Mouse (Mus musculus) heart, adult 18-20 months (tissue): ENCODE results near the gene Arhgef6. TPM values are rescaled to one million over a fixed set of nuclear protein-coding genes. Genes with fewer than 3 reads are reported as not detected.

Source experiments
- DNase-seq, 2 experiments: peaks; one replicate each; pipeline ENCODE4 v3.0.0; 2021 to 2022; ENCODE audit warnings: mixed read lengths in 1 of 2
- long read RNA-seq, 2 experiments: library from polyadenylated mRNA; stranded (forward); transcript quantifications; one replicate each; pipeline ENCODE4 v2.0.0; 2021
- total RNA-seq, 2 experiments: library from RNA; stranded (reverse); gene quantifications; 2 replicates each; pipeline ENCODE4 v1.2.3; 2021

Arhgef6 gene
- total RNA-seq, result 10 to 100 TPM; 52.4 to 63.8 TPM
- long read RNA-seq, experiment 1, partial matches to known transcripts, result 1 of 8 reads
- long read RNA-seq, experiment 1, other reads (novel, unspliced or antisense), result 7 of 8 reads
- long read RNA-seq, experiment 2, partial matches to known transcripts, result 0 of 4 reads
- long read RNA-seq, experiment 2, other reads (novel, unspliced or antisense), result 4 of 4 reads

DNA sequence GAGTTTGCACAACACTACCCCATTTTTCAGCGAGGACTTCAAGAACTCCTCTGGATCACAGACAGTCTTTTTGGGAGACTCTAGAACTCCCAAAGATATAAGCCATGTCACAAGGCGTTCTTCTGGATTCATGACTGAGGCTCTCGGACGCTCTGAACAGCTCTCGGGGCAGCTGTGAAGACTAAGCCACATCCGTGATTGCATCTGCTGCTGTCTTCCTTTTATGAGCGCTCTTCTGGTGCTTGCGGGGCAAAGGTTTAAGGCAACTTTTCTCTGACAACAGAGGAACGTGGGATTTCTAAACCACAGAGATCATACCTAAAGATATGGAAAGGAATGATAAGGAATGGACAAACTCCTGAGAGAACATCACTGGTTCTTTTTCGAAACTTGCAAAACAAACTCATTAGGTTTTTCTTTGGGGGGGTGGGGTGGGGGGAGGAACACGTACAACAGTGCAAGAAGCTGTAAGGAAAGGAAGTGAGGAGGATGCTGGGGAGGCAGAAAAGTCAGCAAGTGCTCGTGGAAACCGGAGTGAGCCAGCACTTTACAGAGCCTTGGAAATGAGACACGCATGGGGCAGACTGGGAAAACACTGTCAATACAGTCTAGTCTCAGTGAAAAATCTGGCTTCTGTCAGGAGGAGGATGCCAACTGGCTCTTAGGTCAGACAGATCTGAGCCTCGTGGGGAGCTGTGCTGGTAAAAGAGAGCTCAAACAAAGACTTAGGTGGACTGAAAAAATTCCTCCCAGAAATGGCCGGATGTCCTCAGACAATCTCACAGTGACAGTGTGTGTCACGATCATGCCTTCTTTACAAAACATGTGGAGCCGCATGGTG, at the start of gene Arhgef6:
Gene Arhgef6, minus strand, starts transcription at position 359 of the 841 bp plus-strand sequence.
- peak; percentile 31 to 51 for DNase-seq

DNA sequence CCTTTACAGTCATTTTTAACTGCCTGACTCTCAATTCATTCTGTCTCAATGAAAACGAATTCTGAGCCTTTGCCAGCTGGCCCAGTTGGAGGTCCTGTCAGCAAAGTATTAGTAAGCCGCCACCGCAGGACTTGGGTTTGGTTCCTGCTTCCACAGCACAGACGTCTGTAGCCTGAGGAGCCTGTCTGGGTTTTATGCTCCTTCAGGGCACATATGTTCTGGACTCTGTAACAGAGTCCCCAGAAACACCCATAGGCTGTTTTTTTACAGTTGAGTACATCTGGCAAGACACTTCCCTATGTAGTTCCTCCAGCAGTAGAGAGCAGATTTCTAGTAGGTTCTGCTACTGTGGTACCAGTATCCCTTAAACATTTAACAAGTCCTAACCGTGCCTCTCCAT, 42.4 kb upstream of the Arhgef6 start:
- DNase-seq, result no peak

DNA sequence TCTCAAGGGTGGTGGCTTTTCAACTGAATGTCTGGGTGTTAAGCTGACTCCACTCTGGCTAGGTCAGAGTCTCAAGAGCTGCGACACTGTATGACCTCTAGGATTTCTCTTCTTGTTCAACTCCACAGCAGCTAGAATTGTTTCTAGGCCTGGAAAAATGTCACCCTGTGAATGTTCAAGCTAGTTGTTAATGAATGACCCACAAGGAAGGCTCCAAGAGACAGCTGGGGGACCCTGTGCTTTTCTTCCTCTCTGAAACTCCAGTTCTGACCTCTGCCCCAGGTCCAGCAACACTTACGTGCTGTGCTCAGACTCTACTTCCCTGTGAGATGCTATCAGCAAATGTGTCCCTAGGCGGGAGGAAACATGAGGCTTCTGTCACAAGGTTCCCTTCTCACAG, 40.0 kb upstream of the Arhgef6 start:
- no peak for DNase-seq

DNA sequence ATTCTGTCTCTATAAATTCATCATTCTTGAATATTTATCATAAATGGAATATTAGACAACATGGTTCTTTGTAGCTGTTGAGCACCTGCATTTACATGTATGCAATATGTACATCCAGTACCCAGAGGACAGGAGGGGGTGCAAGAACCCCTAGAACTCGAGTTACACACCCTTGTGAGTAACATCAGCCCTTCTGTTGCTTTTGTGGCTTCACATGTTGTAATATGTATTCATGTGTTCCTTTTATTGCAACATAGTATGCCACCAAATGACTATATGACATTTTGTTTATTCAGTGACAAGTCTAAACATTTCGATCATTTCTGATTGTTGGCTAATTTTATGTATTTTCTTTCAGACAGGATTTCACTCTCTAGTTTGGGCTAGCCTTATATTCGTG, 38.6 kb upstream of the Arhgef6 start:
- DNase-seq, result no peak

DNA sequence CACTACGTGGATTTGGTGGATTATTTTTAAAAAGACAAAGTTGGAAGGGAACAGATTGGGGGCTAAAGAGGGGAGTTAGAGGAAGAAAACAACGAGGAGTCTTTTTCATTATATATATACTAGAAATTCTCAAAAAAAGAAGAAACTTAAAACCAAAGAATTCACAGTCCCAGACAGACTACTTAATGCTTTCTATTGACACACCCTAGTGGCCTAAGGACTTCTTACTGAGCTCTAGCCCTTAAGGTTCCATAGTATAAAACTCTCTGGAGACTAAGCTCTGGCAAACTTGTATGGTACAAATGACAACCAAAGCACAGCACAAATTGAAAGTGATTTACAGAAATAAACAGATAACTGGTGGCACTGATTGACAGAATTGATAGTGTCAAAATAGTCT, 35.5 kb upstream of the Arhgef6 start:
- no peak for DNase-seq

DNA sequence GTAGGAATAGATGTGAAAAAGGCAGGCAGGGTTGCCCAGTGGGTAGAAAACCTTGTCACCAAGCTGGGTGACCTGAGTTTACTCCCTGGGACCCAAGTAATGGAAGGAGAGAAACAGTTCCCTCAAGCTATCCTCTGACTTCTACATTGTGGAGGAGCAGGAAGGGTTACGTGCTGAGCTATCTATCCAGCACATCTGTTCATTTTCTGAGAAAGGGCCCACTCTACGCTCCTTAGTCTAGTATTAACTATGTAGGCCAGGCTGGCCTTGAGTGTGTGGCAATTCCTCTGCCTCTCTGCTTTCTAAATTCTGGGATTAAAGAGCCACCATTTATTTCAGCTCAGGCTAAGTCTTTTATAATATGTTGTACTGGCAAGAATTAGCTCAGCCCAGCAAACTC, 35.0 kb upstream of the Arhgef6 start:
- DNase-seq, result no peak

DNA sequence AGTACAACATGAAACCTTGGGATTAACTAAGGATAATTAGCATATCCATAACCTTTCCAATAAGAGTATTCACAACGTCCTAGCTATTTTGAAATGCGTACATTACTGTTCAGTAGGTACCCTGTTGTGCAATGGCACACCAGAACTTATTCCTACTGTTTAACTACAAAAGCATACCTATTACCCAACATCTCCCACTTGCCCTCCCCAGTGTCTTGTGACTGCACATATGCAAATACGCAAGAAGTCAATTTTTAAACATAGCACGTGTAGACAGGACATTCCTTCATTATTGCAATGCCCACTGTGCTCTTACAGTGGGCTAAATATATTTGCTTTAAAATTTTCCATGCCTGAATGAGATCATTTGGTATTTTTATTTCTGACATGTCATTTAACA, 34.4 kb upstream of the Arhgef6 start:
- DNase-seq, result no peak

DNA sequence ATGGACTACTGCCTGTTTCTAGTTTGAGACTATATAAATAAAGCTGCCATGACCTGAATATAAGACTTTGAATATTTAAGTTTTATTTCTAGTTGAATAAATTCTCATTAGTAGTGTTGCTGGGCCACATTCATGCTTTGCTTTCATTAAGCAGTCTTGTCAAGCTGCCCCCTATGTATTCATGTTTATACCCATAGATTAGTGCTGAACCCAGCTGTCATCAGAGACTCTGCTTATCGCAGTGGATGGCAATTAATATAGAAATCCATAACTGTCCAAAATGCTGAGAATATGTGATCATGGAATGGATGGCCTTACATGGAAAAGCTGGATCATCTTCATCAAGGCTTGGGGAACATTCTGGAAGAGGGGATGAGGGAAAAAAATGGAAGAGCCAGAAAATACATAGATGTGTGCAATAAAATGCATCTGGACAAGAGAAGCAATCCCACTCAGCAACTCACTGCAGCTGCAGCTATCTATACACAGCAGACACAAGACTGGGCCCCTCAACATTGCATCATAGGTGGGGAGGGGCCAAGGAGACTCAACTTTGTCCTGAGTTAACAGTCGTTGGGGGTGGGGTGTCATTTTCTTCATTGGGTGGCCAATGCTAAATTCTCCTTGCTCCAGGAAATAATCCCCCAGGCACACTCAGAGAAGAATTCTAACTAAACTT, 26.5 kb upstream of the Arhgef6 start:
- no peak for DNase-seq

DNA sequence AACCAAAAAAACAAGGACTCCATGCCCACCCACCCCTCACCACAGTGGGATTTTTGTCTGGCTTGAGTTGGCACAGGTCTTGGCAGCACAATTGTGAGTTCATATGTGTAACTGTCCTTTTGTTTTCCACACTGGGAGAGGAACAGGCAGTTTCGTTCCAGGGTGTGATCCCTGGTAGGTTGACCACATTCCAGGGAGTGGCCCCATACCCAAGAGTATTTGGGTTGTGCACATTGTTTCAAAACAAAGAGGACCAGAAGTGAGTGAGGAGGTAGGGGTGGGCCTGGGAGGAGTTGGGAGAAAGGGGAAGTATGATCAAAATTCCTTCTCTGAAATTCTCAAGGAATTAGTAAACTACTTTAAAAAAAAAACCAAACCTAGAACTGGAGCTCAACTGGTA, 20.8 kb upstream of the Arhgef6 start:
- no peak for DNase-seq

DNA sequence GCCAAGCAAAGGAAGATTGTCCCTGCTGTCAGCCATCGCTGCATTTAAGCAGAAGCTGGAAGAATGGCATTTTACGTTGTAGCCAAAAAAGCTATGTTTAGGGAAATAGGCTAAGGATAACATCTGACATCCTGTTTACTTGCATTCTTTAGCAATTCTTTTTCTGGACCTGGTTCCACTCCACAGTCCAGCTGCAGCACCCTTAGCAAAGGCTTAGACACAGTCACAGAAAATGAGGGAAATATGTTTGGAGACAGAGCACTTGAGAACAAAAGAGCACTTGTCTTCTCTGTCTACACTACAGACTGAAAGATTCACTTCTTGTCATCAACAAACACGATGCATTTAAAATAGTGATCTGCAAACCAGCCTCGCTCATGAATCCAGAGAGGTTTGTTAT, 691 bp upstream of the Arhgef6 start:
- peak in 1 of 2 experiments; percentile 24 for DNase-seq

DNA sequence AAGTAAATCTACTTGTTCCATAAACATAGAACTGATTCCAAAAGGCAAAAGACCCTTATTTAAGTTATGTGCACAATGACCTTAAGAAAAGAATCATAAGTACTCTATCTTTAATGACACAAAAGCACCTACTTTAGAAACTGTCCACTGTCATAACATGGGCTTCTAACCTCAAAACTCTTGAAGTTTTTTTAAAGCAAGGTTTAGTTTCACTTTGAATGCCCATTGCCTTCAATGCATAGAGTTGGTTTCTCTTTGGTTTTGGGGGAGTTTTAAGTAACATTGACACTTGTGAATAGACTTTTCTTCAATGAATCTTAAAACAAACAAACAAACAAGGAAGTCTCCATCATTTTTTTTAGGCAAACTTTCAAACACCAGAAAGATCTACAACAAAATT, 947 bp downstream of the Arhgef6 start:
- no peak for DNase-seq

DNA sequence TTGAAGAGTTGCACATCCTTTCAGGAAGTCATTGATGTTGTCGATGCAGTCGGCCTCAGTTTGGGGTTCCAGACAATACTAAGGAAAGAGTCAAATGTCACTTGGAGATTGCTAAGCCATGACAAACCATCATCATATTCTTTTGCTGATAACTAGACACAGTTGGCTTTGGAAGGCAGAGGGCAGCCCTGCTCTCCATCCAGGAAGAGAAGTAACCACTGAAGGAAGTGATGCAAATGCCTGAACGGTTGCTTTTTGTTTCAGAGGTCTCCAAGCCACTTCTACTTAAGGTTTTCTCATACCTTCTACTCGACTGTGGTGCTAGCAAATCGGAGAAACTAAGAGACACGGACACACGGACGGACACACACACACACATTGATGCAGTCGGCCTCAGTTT, 1.6 kb downstream of the Arhgef6 start:
- DNase-seq, result peak; percentile 15 to 23

DNA sequence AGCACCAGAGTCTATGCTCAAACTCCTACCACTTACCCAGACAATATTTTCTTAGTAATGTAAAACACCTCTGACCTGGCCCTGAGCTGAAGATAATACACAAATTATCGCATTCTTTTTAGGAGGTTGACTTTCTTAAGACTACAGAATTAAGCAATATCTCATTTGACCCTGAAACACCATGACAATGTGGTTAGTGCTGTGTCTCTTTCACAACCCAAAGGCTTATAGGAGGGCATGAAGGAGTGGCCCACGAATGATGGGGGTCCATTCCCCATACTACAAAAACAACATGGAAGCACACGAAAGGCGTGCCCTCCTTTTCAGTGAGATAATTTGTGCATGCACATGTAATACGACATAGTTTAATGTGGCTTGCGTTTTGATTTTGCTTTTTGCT, 3.2 kb downstream of the Arhgef6 start:
- DNase-seq, result no peak

DNA sequence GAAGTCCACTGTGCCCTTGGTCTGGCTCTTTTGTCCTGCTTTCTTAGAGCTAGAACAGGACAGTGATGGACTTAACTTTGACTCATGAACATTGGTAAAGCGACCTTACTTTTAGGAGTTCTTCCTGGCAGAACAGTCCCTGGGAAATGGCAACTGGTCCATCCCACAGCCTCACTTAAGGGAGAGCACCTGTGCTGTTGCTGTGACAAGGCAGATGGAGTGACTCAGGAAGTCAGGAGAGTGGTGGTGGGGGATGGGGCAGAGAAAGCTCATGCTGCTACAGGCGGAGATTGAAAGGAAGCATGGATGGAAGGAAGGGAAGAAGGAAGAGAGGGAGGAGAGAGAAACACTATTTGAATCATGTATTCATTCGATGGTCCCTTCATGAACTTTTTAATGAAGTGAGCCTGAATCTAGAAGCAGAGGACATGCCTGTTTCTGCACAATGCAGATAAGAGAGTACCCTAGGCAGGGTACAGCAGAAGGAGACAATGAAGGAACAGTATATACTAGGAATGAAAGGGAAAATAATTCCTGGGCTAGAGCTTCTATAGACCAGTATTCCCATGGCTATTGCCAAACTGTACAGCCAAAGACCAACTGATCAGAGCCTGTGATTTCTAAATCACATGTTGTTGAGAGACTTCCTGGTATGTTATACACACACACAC, 10.7 kb downstream of the Arhgef6 start:
- DNase-seq, result no peak

DNA sequence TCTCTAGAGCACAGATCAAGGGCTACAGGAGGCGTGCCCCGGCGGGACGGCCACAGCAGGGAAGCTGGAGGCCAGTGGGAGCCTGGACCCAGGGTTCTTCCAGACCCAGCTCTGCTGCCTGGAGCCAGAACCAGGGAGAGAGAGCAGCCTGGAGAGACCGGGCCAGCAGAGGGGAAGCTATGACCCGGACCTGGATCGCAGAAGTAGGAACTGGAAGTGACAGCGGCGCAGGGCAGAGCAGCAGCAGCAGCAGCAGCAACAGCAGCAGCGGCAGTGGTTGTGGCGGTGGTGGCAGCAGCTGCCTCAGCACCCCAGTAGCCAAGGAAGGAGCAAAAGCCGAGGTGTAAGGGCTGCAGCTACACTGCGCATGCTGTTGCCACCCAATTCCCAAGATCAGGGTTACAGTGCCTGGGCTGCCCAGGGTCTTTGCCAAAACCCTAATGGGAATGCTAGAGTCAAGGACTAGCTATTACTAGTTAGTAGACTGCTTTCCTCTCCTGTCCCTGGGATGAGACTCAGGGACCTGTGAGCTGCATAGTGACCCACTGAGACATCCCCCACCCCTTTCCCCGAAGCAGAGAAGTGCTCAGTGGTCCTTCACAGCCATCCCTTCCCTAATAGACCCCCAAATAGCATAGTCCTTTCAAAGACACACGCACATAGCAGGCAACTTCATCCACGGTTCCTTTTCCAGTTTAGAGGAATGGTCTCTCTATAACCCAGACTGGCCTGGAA, 11.9 kb downstream of the Arhgef6 start:
- DNase-seq, result peak; percentile 66 to 77

DNA sequence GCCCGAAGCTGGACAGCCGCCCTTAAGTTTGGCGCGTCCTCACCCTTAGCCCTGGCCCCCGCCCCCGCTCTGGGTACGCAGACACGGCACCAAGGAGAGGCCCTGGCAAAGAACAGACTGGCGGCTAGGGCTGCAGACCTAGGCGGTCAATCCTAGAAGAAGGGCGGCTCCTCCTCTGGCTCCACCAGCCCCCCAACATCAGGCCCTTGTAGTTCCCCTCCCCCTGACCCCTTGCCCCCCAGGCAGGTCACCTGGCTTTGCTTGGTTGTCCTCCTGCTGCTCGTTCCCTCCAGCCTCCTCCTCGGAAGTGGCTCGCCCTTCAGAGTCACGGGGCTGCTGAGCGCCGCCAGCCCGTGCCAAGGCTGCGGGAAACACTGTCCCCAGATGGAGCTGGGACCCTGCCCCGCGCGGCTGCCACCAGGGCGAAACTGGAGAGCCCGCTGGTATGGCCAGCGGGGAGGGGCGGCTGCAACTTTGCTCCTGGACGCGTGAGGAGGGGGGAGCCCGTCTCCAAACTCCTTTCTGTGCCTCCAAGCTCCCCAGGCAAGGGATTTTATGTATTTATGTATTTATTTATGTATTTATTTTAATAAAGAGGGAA, 12.6 kb downstream of the Arhgef6 start:
- peak; percentile 61 to 68 for DNase-seq

DNA sequence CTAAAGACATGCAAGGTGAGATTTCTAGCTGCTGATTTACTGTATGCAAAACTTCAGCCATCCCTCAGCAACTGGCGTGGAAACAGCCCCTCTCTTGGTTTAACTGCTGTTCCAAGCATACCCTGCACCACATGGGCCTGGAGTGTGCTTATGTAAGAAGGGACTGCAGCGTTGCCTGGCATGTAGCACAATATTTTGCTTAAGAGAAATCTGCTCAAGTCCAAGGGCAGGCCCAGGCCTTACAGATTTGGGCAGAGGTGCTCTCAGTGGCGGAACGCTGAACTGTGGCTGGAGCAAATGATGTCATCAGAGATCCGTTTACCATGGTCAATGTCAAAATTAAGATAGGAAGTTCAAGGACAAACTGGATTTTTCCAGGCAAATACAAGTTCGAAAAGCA, 13.6 kb downstream of the Arhgef6 start:
- DNase-seq, result peak; percentile 48 to 55

DNA sequence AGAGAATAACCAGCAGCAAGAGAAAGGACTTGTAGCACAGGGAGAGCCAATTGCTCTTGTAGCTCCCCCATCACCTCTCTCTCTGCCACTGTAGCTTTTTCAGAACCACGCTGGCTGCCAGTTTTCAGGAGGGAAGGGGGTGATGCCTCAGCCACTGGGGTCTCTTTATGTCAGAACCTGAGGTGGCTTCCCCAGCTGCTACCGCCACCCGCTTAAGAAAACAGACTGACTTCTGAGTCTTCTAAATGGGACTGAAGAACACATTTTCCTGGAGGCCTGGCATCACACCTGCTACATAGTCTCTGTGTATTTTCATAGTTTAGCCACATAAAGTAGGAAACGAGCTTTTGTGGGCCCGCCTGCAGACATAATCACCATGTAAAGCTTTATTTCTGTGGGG, 26.5 kb downstream of the Arhgef6 start:
- no peak for DNase-seq

DNA sequence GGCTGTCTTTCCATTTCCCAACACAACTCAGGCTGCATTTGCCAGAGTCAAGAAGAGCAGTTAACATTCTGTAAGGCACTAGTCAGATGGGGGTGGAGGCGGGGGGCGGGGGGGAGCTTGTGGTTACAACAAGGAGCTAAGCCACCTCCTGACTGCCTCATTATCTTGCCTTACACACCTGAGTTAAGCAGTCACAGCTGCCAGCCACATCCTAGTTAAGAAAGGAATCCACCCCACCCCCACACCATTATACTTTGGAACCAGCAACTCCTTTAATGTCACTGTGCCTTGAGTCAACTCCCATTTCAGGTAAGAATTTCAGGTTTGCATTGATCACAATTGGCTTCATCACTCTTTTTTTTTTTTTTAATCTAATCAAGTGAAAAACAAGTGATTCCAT, 28.5 kb downstream of the Arhgef6 start:
- DNase-seq, result no peak

DNA sequence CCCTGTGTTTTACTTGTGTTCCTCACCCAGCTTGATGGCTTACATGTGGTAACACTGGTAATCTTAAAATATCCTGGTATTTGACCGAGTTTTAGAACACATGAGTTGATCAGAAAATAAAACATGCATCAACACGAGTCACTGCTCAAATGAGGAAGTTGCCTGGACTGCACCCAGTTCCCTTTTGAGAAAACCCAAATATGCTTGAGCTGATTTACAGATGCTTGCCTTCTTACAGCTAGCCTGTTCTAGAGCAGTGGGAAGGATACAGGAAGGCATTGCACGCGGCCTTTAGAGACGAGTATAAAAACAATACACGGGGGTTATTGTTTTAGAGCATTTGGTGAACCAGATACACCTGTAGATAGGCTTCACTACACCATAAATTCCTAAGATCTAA, 31.8 kb downstream of the Arhgef6 start:
- DNase-seq, result peak in 1 of 2 experiments; percentile 50

DNA sequence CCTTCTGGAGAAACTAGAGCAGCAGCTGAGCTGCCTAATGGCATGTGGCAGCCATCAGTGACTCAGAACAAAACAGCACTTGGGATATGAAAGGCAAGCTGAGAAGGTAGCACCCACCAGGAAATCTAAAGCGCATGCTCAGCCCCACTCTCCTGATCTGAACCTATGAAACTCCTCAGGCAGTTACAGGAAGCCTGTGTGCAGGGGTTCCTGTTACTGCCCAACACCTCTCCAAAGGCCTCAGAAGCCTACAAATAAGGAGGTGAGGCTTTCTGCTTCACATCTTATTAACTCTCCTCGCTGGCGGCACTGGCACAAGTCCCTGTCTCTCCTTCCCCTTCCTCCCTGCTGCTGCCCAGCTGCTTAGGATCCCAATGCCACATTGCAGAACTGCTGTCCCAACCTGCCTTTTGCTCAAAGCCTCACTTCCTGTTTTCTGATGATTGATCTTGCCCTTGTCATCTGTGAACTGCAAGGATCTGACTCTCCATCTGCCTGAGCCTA, 33.7 kb downstream of the Arhgef6 start:
- peak in 1 of 2 experiments; percentile 44 for DNase-seq
